Mouse (Mus musculus): ENCODE measurements around the gene Slc25a39. TPM values are rescaled to one million over a fixed set of nuclear protein-coding genes. Genes with fewer than 3 reads are reported as not detected.

The Slc25a39 gene
- polyA plus RNA-seq, 1 experiment from 2014 or later = 451 TPM

DNA sequence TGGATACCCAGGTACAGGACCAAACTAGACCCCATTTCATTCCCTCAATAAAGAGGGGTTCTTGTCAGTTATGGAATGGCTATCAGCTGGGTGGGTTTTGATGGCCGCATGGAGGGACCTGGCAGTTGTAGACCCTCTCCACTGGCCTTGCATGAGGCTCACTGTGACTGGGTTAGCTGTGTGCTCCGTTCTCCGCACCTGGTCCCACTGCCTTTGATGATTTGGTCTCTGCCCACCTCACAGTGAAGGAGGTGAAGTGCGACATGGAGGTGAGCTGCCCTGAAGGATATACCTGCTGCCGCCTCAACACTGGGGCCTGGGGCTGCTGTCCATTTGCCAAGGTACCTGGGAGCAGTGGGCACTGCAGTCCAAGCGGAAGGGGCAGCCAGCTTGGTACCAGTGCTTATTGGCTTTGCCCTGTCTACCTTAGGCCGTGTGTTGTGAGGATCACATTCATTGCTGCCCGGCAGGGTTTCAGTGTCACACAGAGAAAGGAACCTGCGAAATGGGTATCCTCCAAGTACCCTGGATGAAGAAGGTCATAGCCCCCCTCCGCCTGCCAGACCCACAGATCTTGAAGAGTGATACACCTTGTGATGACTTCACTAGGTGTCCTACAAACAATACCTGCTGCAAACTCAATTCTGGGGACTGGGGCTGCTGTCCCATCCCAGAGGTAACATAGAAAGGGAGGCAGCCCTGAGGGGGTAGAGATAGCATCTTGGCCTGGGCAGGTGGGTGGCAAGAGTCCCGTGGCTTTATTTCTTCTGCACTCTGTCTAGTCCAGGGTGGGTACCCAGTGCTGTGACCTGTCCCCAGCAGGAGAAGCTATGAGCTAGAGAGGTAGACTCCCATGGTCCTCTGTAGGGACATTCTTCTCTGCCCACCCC lies 27.3 kb upstream of the Slc25a39 start:
- Histone ChIP-seq H3K4me2 (no peak overlapping the region), H3K27ac (replicated peaks) (no peak overlapping the region), H3K4me3 (replicated peaks) (no peak overlapping the region), H3K27me3 (peaks cover 64% of the 10 kb centered on the region), H3K9me3 (replicated peaks) (no peaks in the 10 kb centered on the region), H3K36me3 (replicated peaks) (peaks cover 15% of the 10 kb centered on the region), H3K4me1 (replicated peaks) (peaks cover 45% of the 10 kb centered on the region), H3K9ac (no peak overlapping the region)
- 73% methylated on average over 11 of the region's 11 CpGs for WGBS (ENCODE audit: insufficient replicate concordance)
- ATAC-seq (ENCODE audit: insufficient read depth) = no peak

GRCm38 (mm10) chr11:102434406-102434805 lies 26.7 kb upstream of the Slc25a39 start:
- no peak overlapping the region for H3K4me3 ChIP-seq (replicated peaks)
- no peaks in the 10 kb centered on the region for H3K9me3 ChIP-seq (replicated peaks)
- H3K4me1 ChIP-seq (replicated peaks) = peaks cover 52% of the 10 kb centered on the region
- no peak overlapping the region for H3K4me2 ChIP-seq
- H3K9ac ChIP-seq = no peak overlapping the region
- no peak overlapping the region for H3K27ac ChIP-seq (replicated peaks)
- peaks cover 15% of the 10 kb centered on the region for H3K36me3 ChIP-seq (replicated peaks)
- ATAC-seq (ENCODE audit: insufficient read depth) = no peak
- peaks cover 59% of the 10 kb centered on the region for H3K27me3 ChIP-seq
- WGBS (ENCODE audit: insufficient replicate concordance) = 11% methylated on average over 7 of the region's 7 CpGs

DNA sequence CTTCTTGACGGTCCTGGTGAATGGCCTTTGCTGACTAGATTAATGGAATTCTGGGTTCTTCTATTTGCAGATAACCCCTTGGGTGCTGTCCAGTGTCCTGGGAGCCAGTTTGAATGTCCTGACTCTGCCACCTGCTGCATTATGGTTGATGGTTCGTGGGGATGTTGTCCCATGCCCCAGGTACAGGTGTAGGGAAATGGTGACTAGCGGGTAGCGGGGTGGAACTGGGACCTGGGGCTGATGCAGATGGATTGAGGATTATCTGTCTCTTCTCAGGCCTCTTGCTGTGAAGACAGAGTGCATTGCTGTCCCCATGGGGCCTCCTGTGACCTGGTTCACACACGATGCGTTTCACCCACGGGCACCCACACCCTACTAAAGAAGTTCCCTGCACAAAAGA lies 26.1 kb upstream of the Slc25a39 start:
- peaks cover 55% of the 10 kb centered on the region for H3K4me1 ChIP-seq (replicated peaks)
- WGBS (ENCODE audit: insufficient replicate concordance) = 82% methylated on average over 7 of the region's 7 CpGs

DNA sequence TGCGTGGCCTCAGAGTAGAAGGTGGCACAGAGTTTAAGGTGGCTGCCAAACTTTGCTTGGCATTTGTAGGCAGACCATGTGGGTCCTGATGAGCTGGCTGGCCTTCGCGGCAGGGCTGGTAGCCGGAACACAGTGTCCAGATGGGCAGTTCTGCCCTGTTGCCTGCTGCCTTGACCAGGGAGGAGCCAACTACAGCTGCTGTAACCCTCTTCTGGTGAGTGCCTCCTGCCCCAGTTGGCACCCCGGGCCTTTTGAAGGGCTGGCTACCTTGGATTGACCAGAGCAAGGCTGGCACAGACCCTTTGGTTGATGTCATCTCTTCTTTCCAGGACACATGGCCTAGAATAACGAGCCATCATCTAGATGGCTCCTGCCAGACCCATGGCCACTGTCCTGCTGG lies 25.1 kb upstream of the Slc25a39 start:
- 78% methylated on average over 6 of the region's 6 CpGs for whole genome bisulfite sequencing (ENCODE audit: insufficient replicate concordance)
- no peak overlapping the region for H3K9ac ChIP-seq
- H3K36me3 ChIP-seq (replicated peaks) = peaks cover 15% of the 10 kb centered on the region

More for the DNA sequence above, 26.1 kb upstream of the Slc25a39 start:
- H3K9me3 ChIP-seq (replicated peaks) = no peaks in the 10 kb centered on the region
- peaks cover 59% of the 10 kb centered on the region for H3K27me3 ChIP-seq
- H3K27ac ChIP-seq (replicated peaks) = no peak overlapping the region
- no peak overlapping the region for H3K4me2 ChIP-seq
- no peak overlapping the region for H3K4me3 ChIP-seq (replicated peaks)
- no peak overlapping the region for H3K9ac ChIP-seq
- H3K36me3 ChIP-seq (replicated peaks) = peaks cover 15% of the 10 kb centered on the region
- no peak for ATAC-seq (ENCODE audit: insufficient read depth)

DNA sequence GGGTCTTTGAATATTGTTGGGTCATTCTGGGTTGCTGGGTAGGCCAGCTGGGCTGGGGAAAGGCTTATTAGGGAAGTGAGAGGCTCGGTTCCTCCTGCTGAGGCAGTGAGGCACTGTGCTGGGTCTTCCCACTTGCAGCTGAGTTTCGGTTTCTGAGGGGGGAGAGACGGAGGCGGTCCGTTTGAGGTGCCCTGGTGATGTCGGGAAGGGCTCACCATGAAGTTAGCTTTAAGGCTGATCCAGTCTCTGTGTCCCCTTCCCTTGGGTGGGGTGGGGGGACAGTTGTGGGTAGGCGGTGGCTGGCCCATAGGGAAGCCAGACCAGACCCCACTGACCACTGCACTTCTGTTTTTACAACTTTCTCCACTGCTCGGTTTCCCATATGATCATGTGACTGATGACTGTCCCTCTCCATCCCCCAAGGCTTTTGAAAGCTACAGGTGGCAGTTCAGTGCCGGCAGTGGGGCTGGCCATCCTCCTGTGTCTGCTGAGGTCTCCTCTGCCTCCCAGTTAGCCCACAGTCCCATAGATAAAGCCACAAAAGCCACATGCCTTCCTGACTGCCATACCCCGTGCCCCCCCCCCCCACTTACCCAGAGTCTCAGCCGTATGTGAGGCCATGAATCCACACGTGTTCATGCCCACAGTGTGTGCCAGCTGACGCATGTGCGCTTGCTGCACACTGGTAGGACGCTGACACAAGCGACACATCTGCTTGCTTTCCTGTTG lies 24.5 kb upstream of the Slc25a39 start:
- Histone ChIP-seq H3K4me1 (replicated peaks) (peaks cover 42% of the 10 kb centered on the region), H3K36me3 (replicated peaks) (peaks cover 15% of the 10 kb centered on the region), H3K27me3 (peaks cover 53% of the 10 kb centered on the region), H3K4me2 (peak overlapping the region; percentile 45), H3K9ac (peak overlapping the region; percentile 25; the same call in 1 of the 2 replicates), H3K27ac (replicated peaks) (peak overlapping the region; percentile 34), H3K4me3 (replicated peaks) (peak overlapping the region; percentile 37), H3K9me3 (replicated peaks) (no peaks in the 10 kb centered on the region)
- WGBS (ENCODE audit: insufficient replicate concordance) = 20% methylated on average over 16 of the region's 16 CpGs
- no peak for ATAC-seq (ENCODE audit: insufficient read depth)

More for the DNA sequence above, 25.1 kb upstream of the Slc25a39 start:
- H3K27ac ChIP-seq (replicated peaks) = 0 out of 2 replicates have a peak overlapping the region, but pooled peaks have one; percentile 34
- H3K9me3 ChIP-seq (replicated peaks) = no peaks in the 10 kb centered on the region
- peak overlapping the region; percentile 37; the same call in 1 of the 2 replicates for H3K4me3 ChIP-seq (replicated peaks)
- no peak for ATAC-seq (ENCODE audit: insufficient read depth)
- H3K4me1 ChIP-seq (replicated peaks) = peaks cover 48% of the 10 kb centered on the region
- peak overlapping the region; percentile 45 for H3K4me2 ChIP-seq
- peaks cover 55% of the 10 kb centered on the region for H3K27me3 ChIP-seq

DNA sequence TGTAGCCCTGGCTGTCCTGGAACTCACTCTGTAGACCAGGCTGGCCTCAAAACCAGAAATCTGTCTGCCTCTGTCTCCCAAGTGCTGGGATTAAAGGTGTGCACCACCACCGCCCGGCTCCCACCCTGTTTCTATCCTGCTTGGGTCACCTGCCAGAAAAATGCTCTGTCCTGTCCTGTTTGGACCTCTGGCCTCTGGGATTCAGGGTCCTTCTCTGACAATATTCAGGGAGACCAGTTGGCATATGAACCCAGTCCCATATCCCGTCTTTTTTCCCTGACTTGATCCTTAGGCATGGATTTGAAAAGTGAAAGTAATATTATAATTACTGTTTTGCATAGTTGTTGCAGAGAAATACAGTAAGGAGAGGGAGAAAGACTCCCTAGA lies 24.0 kb upstream of the Slc25a39 start:
- Histone ChIP-seq H3K4me2 (peak overlapping the region; percentile 45), H3K4me1 (replicated peaks) (peaks cover 42% of the 10 kb centered on the region), H3K9ac (peak overlapping the region; percentile 25; the same call in 1 of the 2 replicates), H3K4me3 (replicated peaks) (peak overlapping the region; percentile 37), H3K27ac (replicated peaks) (0 out of 2 replicates have a peak overlapping the region, but pooled peaks have one; percentile 61), H3K9me3 (replicated peaks) (no peaks in the 10 kb centered on the region), H3K27me3 (peaks cover 53% of the 10 kb centered on the region), H3K36me3 (replicated peaks) (peaks cover 15% of the 10 kb centered on the region)
- 68% methylated on average over 3 of the region's 3 CpGs for WGBS (ENCODE audit: insufficient replicate concordance)
- ATAC-seq (ENCODE audit: insufficient read depth) = no peak

GRCm38 (mm10) chr11:102431018-102431645 lies 23.4 kb upstream of the Slc25a39 start:
- no peaks in the 10 kb centered on the region for H3K9me3 ChIP-seq (replicated peaks)

GRCm38 (mm10) chr11:102430121-102431017 lies 22.6 kb upstream of the Slc25a39 start, which contains the start of gene Grn:
TSS of gene Grn (plus strand) at chr11:102430315.
- Histone ChIP-seq H3K9me3 (replicated peaks) (no peaks in the 10 kb centered on the region), H3K4me1 (replicated peaks) (peaks cover 42% of the 10 kb centered on the region), H3K4me2 (peak within 1 kb of the TSS; percentile 97), H3K27me3 (peaks cover 39% of the 10 kb centered on the region), H3K9ac (peak within 1 kb of the TSS; percentile 73), H3K27ac (replicated peaks) (peak within 1 kb of the TSS; percentile 79), H3K36me3 (replicated peaks) (peaks cover 5% of the 10 kb centered on the region), H3K4me3 (replicated peaks) (peak within 1 kb of the TSS; percentile 67)
- WGBS (ENCODE audit: insufficient replicate concordance) = under 1% methylated on average over 29 of the region's 29 CpGs
- ATAC-seq (ENCODE audit: insufficient read depth) = peak; percentile 85

More at GRCm38 (mm10) chr11:102431018-102431645, 23.4 kb upstream of the Slc25a39 start:
- 2% methylated on average over 7 of the region's 7 CpGs for WGBS (ENCODE audit: insufficient replicate concordance)
- Histone ChIP-seq H3K4me2 (peak overlapping the region; percentile 97), H3K36me3 (replicated peaks) (peaks cover 13% of the 10 kb centered on the region), H3K9ac (peak overlapping the region; percentile 73), H3K4me1 (replicated peaks) (peaks cover 42% of the 10 kb centered on the region), H3K4me3 (replicated peaks) (peak overlapping the region; percentile 67), H3K27ac (replicated peaks) (peak overlapping the region; percentile 79), H3K27me3 (peaks cover 47% of the 10 kb centered on the region)
- ATAC-seq (ENCODE audit: insufficient read depth) = peak; percentile 14; the same call in 1 of the 2 replicates

DNA sequence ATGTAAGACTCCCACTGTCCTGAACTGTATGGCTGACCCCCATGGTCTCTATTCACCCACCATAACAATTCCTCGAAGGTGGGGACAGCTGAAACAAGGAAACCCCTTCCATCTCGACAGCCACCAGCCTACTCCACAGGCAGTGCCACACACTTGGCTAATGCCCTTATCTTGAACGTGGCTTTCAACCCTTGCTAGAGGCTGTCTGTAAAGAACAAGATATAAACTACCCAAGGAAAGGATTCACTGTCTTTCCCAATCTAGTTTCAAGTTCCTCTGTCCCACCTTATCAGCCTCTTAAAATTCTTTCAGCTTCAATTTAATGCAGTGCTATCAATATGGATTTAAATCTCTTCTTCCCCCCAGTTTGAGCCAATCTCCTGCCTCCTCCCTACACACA lies 21.8 kb upstream of the Slc25a39 start:
- peak overlapping the region; percentile 51; the same call in 1 of the 2 replicates for H3K27ac ChIP-seq (replicated peaks)

More for the DNA sequence above, 21.8 kb upstream of the Slc25a39 start:
- Histone ChIP-seq H3K27me3 (peaks cover 31% of the 10 kb centered on the region), H3K4me3 (replicated peaks) (peak overlapping the region; percentile 67), H3K9ac (peak overlapping the region; percentile 40), H3K9me3 (replicated peaks) (no peaks in the 10 kb centered on the region), H3K36me3 (replicated peaks) (no peaks in the 10 kb centered on the region; the same call in none of the 2 replicates), H3K4me1 (replicated peaks) (peaks cover 42% of the 10 kb centered on the region), H3K4me2 (peak overlapping the region; percentile 97)
- no peak for ATAC-seq (ENCODE audit: insufficient read depth)
- 16% methylated on average over 3 of the region's 3 CpGs for WGBS (ENCODE audit: insufficient replicate concordance)
